Mouse (Mus musculus): ENCODE results near the gene Fgr. TPM values are rescaled to one million over a fixed set of nuclear protein-coding genes. Genes with fewer than 3 reads are reported as not detected.

Fgr gene
- polyA plus RNA-seq (2017; shearing (Covaris generic)): 1 to 10 TPM; 1.2 to 4.9 TPM

DNA sequence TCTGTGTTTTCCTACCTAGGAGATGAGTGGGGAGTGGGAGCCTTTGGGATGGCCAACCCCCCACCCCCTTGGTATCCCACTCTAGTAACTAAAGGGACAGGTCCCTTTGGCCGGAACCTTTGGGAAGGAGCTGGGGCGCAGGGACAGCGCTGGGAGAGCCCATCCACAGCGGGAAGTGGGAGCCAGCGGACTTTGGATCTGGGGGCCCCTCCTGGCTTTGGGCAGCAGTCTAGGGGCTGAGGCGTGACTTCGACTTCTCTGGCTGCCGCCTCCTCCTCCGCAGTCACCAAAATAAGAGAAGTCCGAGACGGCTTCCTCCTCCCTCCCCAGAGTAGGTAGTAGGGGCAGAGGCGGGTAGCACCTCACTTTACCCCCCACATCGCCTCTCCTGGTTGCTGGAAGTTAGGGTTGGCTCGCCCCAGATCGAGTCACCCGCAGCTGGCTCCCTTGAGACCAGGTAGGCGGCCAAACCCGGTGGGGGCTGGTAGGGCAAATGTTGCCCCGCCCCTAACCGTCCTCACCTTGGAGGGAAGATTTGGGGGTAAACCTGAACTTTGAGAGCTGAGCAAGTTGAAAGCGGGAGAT, at the start of gene Fgr:
TSS of gene Fgr (plus strand) at position 282 of the 585 bp plus-strand sequence.

GRCm38 (mm10) chr4:133011028-133011820, 37.3 kb downstream of the Fgr start, which contains the start of gene Ahdc1:
Ahdc1 (plus strand) TSS chr4:133011260.

Other genes starting within 250 kb of the Fgr start
- 1 to 10 TPM; 3.4 to 4.8 TPM for gene Xkr8, start 241.5 kb upstream of the Fgr start, polyA plus RNA-seq (2017; shearing (Covaris generic))
- gene Smpdl3b, start 216.8 kb upstream of the Fgr start, polyA plus RNA-seq (2017; shearing (Covaris generic)): 1 to 10 TPM; 4.3 to 5.4 TPM
- gene Rpa2, start 205.8 kb upstream of the Fgr start, polyA plus RNA-seq (2017; shearing (Covaris generic)): 10 to 100 TPM; 69.5 to 84.9 TPM
- 1 to 10 TPM; 4.6 to 8.2 TPM for gene Themis2, start 177.7 kb upstream of the Fgr start, polyA plus RNA-seq (2017; shearing (Covaris generic))
- gene Ppp1r8, start 130.9 kb upstream of the Fgr start, polyA plus RNA-seq (2017; shearing (Covaris generic)): 10 to 100 TPM; 57.2 to 58.3 TPM
- 10 to 100 TPM; 31.3 to 33.0 TPM for gene Stx12, start 89.6 kb upstream of the Fgr start, polyA plus RNA-seq (2017; shearing (Covaris generic))
- 10 to 100 TPM; 31.4 to 33.3 TPM for gene Fam76a, start 51.5 kb upstream of the Fgr start, polyA plus RNA-seq (2017; shearing (Covaris generic))
- 1 to 10 TPM; 4.0 to 4.3 TPM for gene Ahdc1, start 37.2 kb downstream of the Fgr start, polyA plus RNA-seq (2017; shearing (Covaris generic))
- gene Wasf2, start 156.4 kb downstream of the Fgr start, polyA plus RNA-seq (2017; shearing (Covaris generic)): 10 to 100 TPM; 82.4 to 93.8 TPM
- gene Cd164l2, start 238.0 kb downstream of the Fgr start, polyA plus RNA-seq (2017; shearing (Covaris generic)): under 1 TPM in 1 of 2 experiments, not detected in 1; 0.69 TPM
- gene Gpr3, start 238.4 kb downstream of the Fgr start, polyA plus RNA-seq (2017; shearing (Covaris generic)): under 1 TPM in 1 of 2 experiments, not detected in 1; 0.14 TPM

All from activated CD4-positive, CD25-positive, alpha-beta regulatory T cell (primary cell).